Mouse (Mus musculus) naive thymus-derived CD4-positive, alpha-beta T cell, adult 2 months (primary cell): ENCODE measurements around the gene Frmd5.

Experiments
- DNase-seq: peaks from one replicate; pipeline ENCODE4 v3.0.0-alpha.2; 2011; ENCODE audit warnings: low read depth

Gene Frmd5

GRCm38 (mm10) chr2:121761281-121761795, 45.5 kb downstream of the Frmd5 start:
- no peak for DNase-seq

- DNase-seq: no peak
Measured at GRCm38 (mm10) chr2:121760646-121761045, 46.2 kb downstream of the Frmd5 start.

GRCm38 (mm10) chr2:121758258-121758657, 48.6 kb downstream of the Frmd5 start:
- no peak for DNase-seq

GRCm38 (mm10) chr2:121756336-121756735, 50.6 kb downstream of the Frmd5 start:
- no peak for DNase-seq

GRCm38 (mm10) chr2:121755056-121755455, 51.8 kb downstream of the Frmd5 start:
- no peak for DNase-seq

GRCm38 (mm10) chr2:121750121-121750520, 56.8 kb downstream of the Frmd5 start:
- no peak for DNase-seq

GRCm38 (mm10) chr2:121741151-121741550, 65.7 kb downstream of the Frmd5 start:
- no peak for DNase-seq

- no peak for DNase-seq
Measured at GRCm38 (mm10) chr2:121739410-121739809, 67.5 kb downstream of the Frmd5 start.

- DNase-seq: no peak
Measured at GRCm38 (mm10) chr2:121733426-121733825, 73.5 kb downstream of the Frmd5 start.

GRCm38 (mm10) chr2:121730486-121730885, 76.4 kb downstream of the Frmd5 start:
- DNase-seq: no peak

GRCm38 (mm10) chr2:121728907-121729575, 77.8 kb downstream of the Frmd5 start:
- DNase-seq: no peak

- DNase-seq: no peak
Measured at GRCm38 (mm10) chr2:121724866-121725265, 82.0 kb downstream of the Frmd5 start.

GRCm38 (mm10) chr2:121723796-121724195, 83.1 kb downstream of the Frmd5 start:
- no peak for DNase-seq

GRCm38 (mm10) chr2:121719000-121719399, 87.9 kb downstream of the Frmd5 start:
- DNase-seq: no peak

- no peak for DNase-seq
Measured at GRCm38 (mm10) chr2:121717133-121717532, 89.8 kb downstream of the Frmd5 start.

- no peak for DNase-seq
Measured at GRCm38 (mm10) chr2:121713567-121713966, 93.3 kb downstream of the Frmd5 start.

GRCm38 (mm10) chr2:121711748-121712384, 95.0 kb downstream of the Frmd5 start:
- DNase-seq: no peak

GRCm38 (mm10) chr2:121709096-121709495, 97.8 kb downstream of the Frmd5 start:
- DNase-seq: no peak

- no peak for DNase-seq
Measured at GRCm38 (mm10) chr2:121707461-121707860, 99.4 kb downstream of the Frmd5 start.

GRCm38 (mm10) chr2:121705756-121706155, 101.1 kb downstream of the Frmd5 start:
- DNase-seq: no peak

GRCm38 (mm10) chr2:121699331-121699730, 107.6 kb downstream of the Frmd5 start:
- no peak for DNase-seq

GRCm38 (mm10) chr2:121695436-121695835, 111.5 kb downstream of the Frmd5 start:
- DNase-seq: peak; percentile 18

GRCm38 (mm10) chr2:121688107-121688506, 118.8 kb downstream of the Frmd5 start:
- no peak for DNase-seq

GRCm38 (mm10) chr2:121683606-121684005, 123.3 kb downstream of the Frmd5 start:
- DNase-seq: no peak
